Mouse (Mus musculus) liver, embryonic 16.5 days (tissue): ENCODE measurements at regions not wholly inside any gene's neighbourhood (a gene's known extent, or its start where the extent isn't known, plus 50 kb on each side); places are given as distances from the start of the nearest gene placed in this dataset.
A peak's percentile ranks its signal among the peaks of the same experiment; 100 is the strongest.

Experiments
- ATAC-seq: fragments of 200-750 bp; cut with Nextera tagmentation; 2 replicates; pipeline ENCODE4 v1.8.0; 2017; ENCODE audit warnings: low read depth, mild to moderate bottlenecking, moderate number of reproducible peaks, moderate library complexity
- H3K27ac ChIP-seq: fragments of 300-500 bp; sonication (generic); 2 replicates; pipeline ENCODE4 v1.5.1; 2014; ENCODE audit warnings: mild to moderate bottlenecking, low read length
- H3K27me3 ChIP-seq: fragments of 300-500 bp; sonication (generic); 2 replicates; pipeline ENCODE4 v1.6.1; 2014; ENCODE audit warnings: low read depth, low read length, mixed read lengths; ENCODE audit not compliant: control insufficient read depth, insufficient read depth
- H3K36me3 ChIP-seq: fragments of 300-500 bp; sonication (generic); 2 replicates; pipeline ENCODE4 v1.6.1; 2014; ENCODE audit warnings: mild to moderate bottlenecking; ENCODE audit not compliant: control insufficient read depth, insufficient read depth
- H3K4me1 ChIP-seq: fragments of 300-500 bp; sonication (generic); 2 replicates; pipeline ENCODE4 v1.6.1; 2014; ENCODE audit warnings: low read depth, low read length, mixed read lengths; ENCODE audit not compliant: control insufficient read depth
- H3K4me2 ChIP-seq: fragments of 300-500 bp; sonication (generic); 2 replicates; pipeline ENCODE4 v1.6.1; 2014; ENCODE audit warnings: low read depth, low read length, mixed read lengths
- H3K4me3 ChIP-seq: fragments of 300-500 bp; sonication (generic); 2 replicates; pipeline ENCODE4 v1.5.1; 2014; ENCODE audit warnings: low read depth, mild to moderate bottlenecking, low read length
- H3K9ac ChIP-seq: fragments of 300-500 bp; sonication (generic); 2 replicates; pipeline ENCODE4 v1.6.1; 2014; ENCODE audit warnings: low read depth, low read length
- H3K9me3 ChIP-seq: fragments of 300-500 bp; sonication (generic); replicated peaks from 2 replicates; pipeline ENCODE4 v1.6.1; 2016; ENCODE audit warnings: low read length; ENCODE audit not compliant: control insufficient read depth
- WGBS: fragments of 180-500 bp; shearing (Covaris S2); extraction: QIAGEN DNeasy Blood & Tissue Kit; methylation state at CpG from one replicate; pipeline ENCODE4 v1.1.7; 2014; ENCODE audit not compliant: insufficient replicate concordance; 5-methylcytosine and 5-hydroxymethylcytosine counted together

- Histone ChIP-seq H3K4me1 (no peaks in the 10 kb centered on the region; the same call in 1 of the 2 replicates), H3K27me3 (no peaks in the 10 kb centered on the region), H3K9ac (no peak overlapping the region), H3K27ac (0 out of 2 replicates have a peak overlapping the region, but pooled peaks have one; percentile 5), H3K36me3 (no peaks in the 10 kb centered on the region), H3K4me2 (no peak overlapping the region), H3K9me3 (no peaks in the 10 kb centered on the region), H3K4me3 (no peak overlapping the region)
- 0 out of 2 replicates have a peak, but pooled peaks have one; percentile 24 for ATAC-seq
- WGBS = 56% methylated on average over 16 of the region's 16 CpGs
These were observed 62.7 kb upstream of the Ahctf1 start for GRCm38 (mm10) chr1:179866056-179866772.

- Histone ChIP-seq H3K4me3 (no peak overlapping the region), H3K27ac (0 out of 2 replicates have a peak overlapping the region, but pooled peaks have one; percentile 5), H3K27me3 (no peaks in the 10 kb centered on the region), H3K9ac (no peak overlapping the region), H3K4me2 (no peak overlapping the region), H3K9me3 (no peaks in the 10 kb centered on the region), H3K36me3 (no peaks in the 10 kb centered on the region), H3K4me1 (no peaks in the 10 kb centered on the region; the same call in 1 of the 2 replicates)
- 30% methylated on average over 11 of the region's 11 CpGs for WGBS
- peak; percentile 41; the same call in 1 of the 2 replicates for ATAC-seq
These were observed 62.1 kb upstream of the Ahctf1 start for GRCm38 (mm10) chr1:179865561-179865960.

GRCm38 (mm10) chr1:179864537-179865226, 61.2 kb upstream of the Ahctf1 start:
- H3K9me3 ChIP-seq = no peaks in the 10 kb centered on the region
- no peaks in the 10 kb centered on the region for H3K36me3 ChIP-seq
- 47% methylated on average over 5 of the region's 5 CpGs for WGBS
- no peak overlapping the region for H3K4me2 ChIP-seq
- H3K27ac ChIP-seq = no peak overlapping the region
- H3K4me3 ChIP-seq = no peak overlapping the region
- ATAC-seq = no peak
- H3K27me3 ChIP-seq = no peaks in the 10 kb centered on the region
- H3K4me1 ChIP-seq = no peaks in the 10 kb centered on the region; the same call in 1 of the 2 replicates
- H3K9ac ChIP-seq = no peak overlapping the region

GRCm38 (mm10) chr1:179863420-179863819, 59.9 kb upstream of the Ahctf1 start:
- Histone ChIP-seq H3K36me3 (no peaks in the 10 kb centered on the region), H3K9me3 (no peaks in the 10 kb centered on the region), H3K27ac (no peak overlapping the region), H3K4me2 (no peak overlapping the region), H3K4me3 (no peak overlapping the region), H3K27me3 (no peaks in the 10 kb centered on the region), H3K4me1 (peaks cover 6% of the 10 kb centered on the region), H3K9ac (no peak overlapping the region)
- no peak for ATAC-seq
- 49% methylated on average over 4 of the region's 4 CpGs for WGBS

GRCm38 (mm10) chr1:179862941-179863340, 59.5 kb upstream of the Ahctf1 start:
- Histone ChIP-seq H3K27ac (no peak overlapping the region), H3K4me1 (peaks cover 6% of the 10 kb centered on the region), H3K9me3 (no peaks in the 10 kb centered on the region), H3K4me3 (no peak overlapping the region), H3K36me3 (no peaks in the 10 kb centered on the region), H3K4me2 (no peak overlapping the region), H3K9ac (no peak overlapping the region), H3K27me3 (no peaks in the 10 kb centered on the region)
- WGBS = 54% methylated on average over 3 of the region's 3 CpGs
- ATAC-seq = no peak

GRCm38 (mm10) chr1:179861776-179862175, 58.3 kb upstream of the Ahctf1 start:
- Histone ChIP-seq H3K9ac (no peak overlapping the region), H3K4me3 (no peak overlapping the region), H3K27ac (no peak overlapping the region), H3K4me2 (no peak overlapping the region), H3K4me1 (peaks cover 6% of the 10 kb centered on the region), H3K9me3 (no peaks in the 10 kb centered on the region), H3K36me3 (no peaks in the 10 kb centered on the region), H3K27me3 (no peaks in the 10 kb centered on the region)
- 68% methylated on average over 3 of the region's 3 CpGs for WGBS
- ATAC-seq = no peak

- ATAC-seq = no peak
- H3K27me3 ChIP-seq = no peaks in the 10 kb centered on the region
- H3K9me3 ChIP-seq = no peaks in the 10 kb centered on the region
- peak overlapping the region; percentile 49; the same call in 1 of the 2 replicates for H3K4me2 ChIP-seq
- no peak overlapping the region for H3K4me3 ChIP-seq
- H3K27ac ChIP-seq = no peak overlapping the region
- H3K36me3 ChIP-seq = no peaks in the 10 kb centered on the region
- 67% methylated on average over 8 of the region's 8 CpGs for WGBS
- no peak overlapping the region for H3K9ac ChIP-seq
- H3K4me1 ChIP-seq = peaks cover 7% of the 10 kb centered on the region
These were observed 56.0 kb upstream of the Ahctf1 start for GRCm38 (mm10) chr1:179859552-179859902.

GRCm38 (mm10) chr1:179858780-179859551, 55.5 kb upstream of the Ahctf1 start:
- WGBS = 18% methylated on average over 14 of the region's 14 CpGs
- peak overlapping the region; percentile 52 for H3K9ac ChIP-seq

More at GRCm38 (mm10) chr1:179858780-179859551, 55.5 kb upstream of the Ahctf1 start:
- ATAC-seq = peak; percentile 38; the same call in 1 of the 2 replicates
- Histone ChIP-seq H3K27ac (0 out of 2 replicates have a peak overlapping the region, but pooled peaks have one; percentile 17), H3K36me3 (no peaks in the 10 kb centered on the region), H3K27me3 (no peaks in the 10 kb centered on the region), H3K4me2 (peak overlapping the region; percentile 49), H3K4me3 (no peak overlapping the region), H3K4me1 (peaks cover 12% of the 10 kb centered on the region), H3K9me3 (no peaks in the 10 kb centered on the region)
